Mouse (Mus musculus) ES-E14 (cell line): ENCODE data around the gene Aldh1l1. TPM values are rescaled to one million over a fixed set of nuclear protein-coding genes. Genes with fewer than 3 reads are reported as not detected.

Experiments used
- DNase-seq: peaks from one replicate; pipeline ENCODE4 v3.0.0-alpha.2; 2013; ENCODE audit warnings: low read depth, low spot score
- H3K27ac ChIP-seq: 2 replicates; pipeline ENCODE4 v1.5.1; 2012; ENCODE audit warnings: low read depth, mild to moderate bottlenecking, low read length, moderate library complexity, mixed read lengths; ENCODE audit not compliant: poor library complexity, insufficient read depth, severe bottlenecking
- H3K36me3 ChIP-seq: 2 replicates; pipeline ENCODE4 v1.6.1; 2012; ENCODE audit warnings: mild to moderate bottlenecking, low read length, moderate library complexity, mixed read lengths; ENCODE audit not compliant: control insufficient read depth, poor library complexity, insufficient read depth, severe bottlenecking
- H3K4me1 ChIP-seq, 2 experiments: fragments of 150-350 bp in 1 of 2; sonication (generic) in 1 of 2; 2 replicates each; pipeline ENCODE4 v1.6.1; 2012; ENCODE audit warnings: low read length in 2 of 2, mild to moderate bottlenecking in 1 of 2, mixed read lengths in 1 of 2; ENCODE audit not compliant: control insufficient read depth in 2 of 2, insufficient read depth in 2 of 2, poor library complexity in 1 of 2
- H3K4me3 ChIP-seq, 2 experiments: fragments of 150-350 bp in 1 of 2; sonication (generic) in 1 of 2; 2 replicates each; pipeline ENCODE4 v1.5.1; 2012; ENCODE audit warnings: low read length in 2 of 2, low read depth in 1 of 2, mild to moderate bottlenecking in 1 of 2, mixed read lengths in 1 of 2; ENCODE audit not compliant: insufficient read depth in 1 of 2, poor library complexity in 1 of 2, severe bottlenecking in 1 of 2
- H3K9ac ChIP-seq: 2 replicates; pipeline ENCODE4 v1.6.1; 2012; ENCODE audit warnings: low read depth, mild to moderate bottlenecking, low read length, mixed read lengths; ENCODE audit not compliant: poor library complexity, insufficient read depth, severe bottlenecking
- H3K9me3 ChIP-seq: fragments of 150-350 bp; sonication (generic); 2 replicates; pipeline ENCODE4 v1.6.1; 2012; ENCODE audit warnings: low read depth, mild to moderate bottlenecking, low read length; ENCODE audit not compliant: control insufficient read depth, insufficient read depth
- CHD2 ChIP-seq: IDR thresholded peaks from 2 replicates; pipeline ENCODE4 v1.6.1; 2014; ENCODE audit warnings: mild to moderate bottlenecking, low read depth, low read length, inconsistent platforms
- HCFC1 ChIP-seq: IDR thresholded peaks from 2 replicates; pipeline ENCODE4 v1.6.1; 2012; ENCODE audit warnings: low read length, inconsistent platforms, borderline replicate concordance; ENCODE audit not compliant: insufficient read depth
- MAFK ChIP-seq: IDR thresholded peaks from 2 replicates; pipeline ENCODE4 v1.6.1; 2014; ENCODE audit warnings: mild to moderate bottlenecking, low read depth, low read length, inconsistent platforms; ENCODE audit not compliant: insufficient read depth
- ZC3H11A ChIP-seq: IDR thresholded peaks from 2 replicates; pipeline ENCODE4 v1.6.1; 2012; ENCODE audit warnings: low read depth, mild to moderate bottlenecking, inconsistent platforms, low read length, borderline replicate concordance
- ZNF384 ChIP-seq: IDR thresholded peaks from 2 replicates; pipeline ENCODE4 v1.6.1; 2012; ENCODE audit warnings: low read depth, low read length, inconsistent platforms
- in situ Hi-C, 2 experiments: fragments of 600-800 bp; cut with MboI; formaldehyde crosslinking; loops; one replicate each; pipeline ENCODE4 v1.15.1; 2025; ENCODE audit warnings: low sequenced_read_pairs in 2 of 2, inconsistent platforms in 1 of 2; ENCODE audit not compliant: unreplicated experiment in 2 of 2
- total RNA-seq: library from RNA; depleted of rRNA; stranded (reverse); fragments of 300-350 nt; gene quantifications from 2 replicates; pipeline ENCODE4 v1.2.3, GENCODE M21; 2012

Aldh1l1 gene
- total RNA-seq, 1 experiment = 3.9 TPM

DNA sequence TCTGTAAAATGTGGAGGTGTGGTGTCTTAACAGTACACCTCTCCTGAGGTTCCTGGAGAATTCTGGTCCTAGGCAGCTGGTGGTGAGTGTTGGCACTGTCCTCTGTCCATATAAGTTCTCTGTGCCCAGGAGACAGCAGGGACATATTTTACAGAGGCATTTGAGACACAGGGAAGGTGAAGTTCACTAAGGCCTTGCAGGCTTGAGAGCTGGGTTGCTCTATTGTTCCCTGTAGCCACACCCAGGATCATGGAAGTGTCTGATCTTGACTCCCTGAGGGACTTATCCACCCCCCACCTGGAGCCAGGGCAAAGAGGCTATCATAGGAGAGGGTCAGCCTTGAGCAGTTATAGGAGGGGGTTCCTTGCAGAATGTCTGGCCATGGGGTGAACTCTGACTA is 65.0 kb downstream of the Aldh1l1 start:
- H3K4me3 ChIP-seq = no peak overlapping the region
- in situ Hi-C loops = loop anchor here in 1 of 2 experiments (25.0 kb wide), 1 partner anchor 889 kb away; no protein-coding TSS in a partner anchor

DNA sequence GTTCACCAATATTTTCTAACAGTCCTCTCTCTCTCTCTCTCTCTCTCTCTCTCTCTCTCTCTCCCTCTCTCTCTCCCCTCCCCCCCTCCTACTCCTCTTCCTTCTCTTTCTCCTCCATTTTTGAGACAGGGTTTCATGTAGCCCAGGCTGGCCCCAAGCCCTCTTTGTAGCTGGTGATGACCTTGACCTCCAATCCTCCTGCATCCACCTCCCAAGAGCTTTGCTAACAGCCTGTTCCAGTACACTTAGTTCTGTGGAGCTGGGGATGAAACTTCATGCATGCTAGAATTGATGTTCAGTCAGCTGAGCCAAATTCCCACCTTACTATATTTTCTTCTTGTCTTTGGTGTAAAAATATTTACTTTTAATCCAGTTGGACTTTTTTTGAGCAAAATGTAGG is 67.0 kb downstream of the Aldh1l1 start:
- no peak for DNase-seq
- Histone ChIP-seq H3K36me3 (no peaks in the 10 kb centered on the region), H3K27ac (no peak overlapping the region), H3K4me1 (peaks cover 0 to 11% of the 10 kb centered on the region in 2 experiments; a peak in 2 of 4 replicates), H3K4me3 (no peak overlapping the region), H3K9ac (no peak overlapping the region), H3K9me3 (no peaks in the 10 kb centered on the region)
- in situ Hi-C loops = loop anchor here in 1 of 2 experiments (25.0 kb wide), 1 partner anchor 891 kb away; no protein-coding TSS in a partner anchor
- TF ChIP-seq ZNF384 (no peak), HCFC1 (no peak), CHD2 (no peak)

More for the DNA sequence above, 65.0 kb downstream of the Aldh1l1 start:
- Histone ChIP-seq H3K36me3 (no peaks in the 10 kb centered on the region), H3K4me1 (peaks cover 3 to 14% of the 10 kb centered on the region in 2 experiments; a peak in 3 of 4 replicates), H3K9ac (no peak overlapping the region), H3K27ac (no peak overlapping the region), H3K9me3 (no peaks in the 10 kb centered on the region)
- TF ChIP-seq CHD2 = no peak
- no peak for TF ChIP-seq ZNF384
- TF ChIP-seq ZC3H11A = no peak
- TF ChIP-seq MAFK = no peak
- TF ChIP-seq HCFC1 = no peak
- DNase-seq = no peak

DNA sequence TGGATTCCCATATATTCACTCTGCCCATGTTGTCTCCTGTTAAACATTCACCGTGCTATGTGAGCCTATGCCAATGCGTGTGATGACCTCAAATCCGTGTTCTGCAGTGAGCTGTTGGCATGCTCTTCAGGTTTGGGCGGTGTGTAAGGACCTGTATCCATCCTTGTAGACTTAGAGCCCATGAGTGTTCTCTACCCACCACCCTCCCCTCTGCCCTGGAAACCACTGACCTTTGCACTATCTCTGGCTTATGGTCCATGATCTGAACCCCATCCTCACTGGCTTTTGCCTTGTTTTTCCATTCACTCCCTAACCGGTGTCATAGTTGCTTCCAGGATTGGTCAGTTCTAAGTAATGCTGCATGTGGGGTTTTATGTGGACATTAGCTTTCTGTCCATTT is 67.5 kb downstream of the Aldh1l1 start:
- DNase-seq = no peak
- H3K4me1 ChIP-seq = peaks cover 0 to 11% of the 10 kb centered on the region in 2 experiments; a peak in 2 of 4 replicates
- no peaks in the 10 kb centered on the region for H3K36me3 ChIP-seq
- in situ Hi-C loops = loop anchor here in 1 of 2 experiments (25.0 kb wide), 1 partner anchor 891 kb away; no protein-coding TSS in a partner anchor
- TF ChIP-seq ZC3H11A (no peak), MAFK (no peak), HCFC1 (no peak), ZNF384 (no peak), CHD2 (no peak)
- H3K4me3 ChIP-seq = no peak overlapping the region
- H3K27ac ChIP-seq = no peak overlapping the region
- H3K9ac ChIP-seq = no peak overlapping the region
- no peaks in the 10 kb centered on the region for H3K9me3 ChIP-seq

DNA sequence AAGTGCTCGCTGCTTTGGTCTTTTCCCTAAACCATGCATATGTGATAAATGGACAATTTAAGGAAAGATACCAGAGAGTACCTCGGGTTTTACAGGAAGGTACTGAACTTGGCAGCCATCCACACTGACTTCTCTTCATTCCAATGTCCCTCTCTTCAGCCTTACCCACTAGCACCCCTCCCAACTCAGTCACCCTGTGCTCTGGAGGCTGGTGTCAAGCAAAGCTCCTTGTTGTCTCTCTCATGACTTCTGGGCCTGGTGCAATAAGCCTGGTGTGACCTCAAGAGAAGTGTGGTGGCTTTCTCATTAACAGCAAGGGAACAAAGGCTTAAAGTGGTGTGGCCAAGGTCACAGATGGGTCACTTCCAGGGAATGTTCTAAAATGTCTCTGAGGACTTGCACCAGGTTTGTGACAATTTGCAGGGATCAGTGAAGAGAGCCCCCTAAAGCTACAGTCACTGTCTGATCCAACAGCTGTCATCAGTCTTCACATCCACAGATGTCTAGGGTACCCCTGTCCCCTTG is 70.4 kb downstream of the Aldh1l1 start:
- Histone ChIP-seq H3K4me3 (no peak overlapping the region), H3K4me1 (peaks cover 0 to 1% of the 10 kb centered on the region in 2 experiments; a peak in 2 of 4 replicates), H3K9ac (no peak overlapping the region), H3K27ac (no peak overlapping the region), H3K9me3 (no peaks in the 10 kb centered on the region), H3K36me3 (no peaks in the 10 kb centered on the region)
- in situ Hi-C loops = loop anchor here in 1 of 2 experiments (25.0 kb wide), 1 partner anchor 894 kb away; no protein-coding TSS in a partner anchor
- no peak for DNase-seq
- no peak for TF ChIP-seq HCFC1
- TF ChIP-seq ZC3H11A = no peak
- no peak for TF ChIP-seq ZNF384

DNA sequence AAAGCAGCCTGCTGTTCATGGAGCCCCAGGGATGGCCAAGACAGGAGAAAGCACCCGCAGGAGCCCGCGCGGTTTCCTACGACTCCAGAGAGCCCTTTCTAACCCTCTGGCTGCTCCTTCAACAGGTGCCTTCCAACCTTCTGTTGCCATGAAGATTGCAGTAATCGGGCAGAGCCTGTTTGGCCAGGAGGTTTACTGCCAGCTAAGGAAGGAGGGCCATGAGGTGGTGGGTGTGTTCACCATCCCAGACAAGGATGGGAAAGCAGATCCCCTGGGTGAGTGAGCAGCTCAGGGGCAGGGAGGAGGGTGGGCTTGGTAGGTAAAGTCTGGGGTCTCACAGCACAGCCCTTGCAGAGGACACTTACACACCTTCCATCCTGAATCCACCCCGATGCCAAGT is 70.8 kb downstream of the Aldh1l1 start:
- in situ Hi-C loops = loop anchor here in 1 of 2 experiments (25.0 kb wide), 1 partner anchor 895 kb away; no protein-coding TSS in a partner anchor

More for the DNA sequence above, 70.8 kb downstream of the Aldh1l1 start:
- no peaks in the 10 kb centered on the region for H3K36me3 ChIP-seq
- no peak for DNase-seq
- no peaks in the 10 kb centered on the region for H3K9me3 ChIP-seq
- H3K4me1 ChIP-seq = no peaks in the 10 kb centered on the region; a peak in 1 of 4 replicates
- no peak overlapping the region for H3K9ac ChIP-seq
- no peak overlapping the region for H3K27ac ChIP-seq
- no peak for TF ChIP-seq HCFC1
- TF ChIP-seq ZNF384 = no peak
- TF ChIP-seq MAFK = no peak
- TF ChIP-seq CHD2 = no peak
- no peak for TF ChIP-seq ZC3H11A
- no peak overlapping the region for H3K4me3 ChIP-seq
